Mouse (Mus musculus) neural tube, embryonic 14.5 days (tissue): ENCODE results near the gene Rad9a. TPM values are rescaled to one million over a fixed set of nuclear protein-coding genes. Genes with fewer than 3 reads are reported as not detected.

Source experiments
- ATAC-seq: fragments of 200-750 bp; cut with Nextera tagmentation; 2 replicates; pipeline ENCODE4 v1.8.0; 2017; ENCODE audit warnings: low read depth, mild to moderate bottlenecking, moderate TSS enrichment, moderate library complexity
- H3K27ac ChIP-seq: fragments of 300-500 bp; sonication (generic); 2 replicates; pipeline ENCODE4 v1.5.1; 2014; ENCODE audit warnings: low read depth, mild to moderate bottlenecking, control low read depth, low read length, moderate library complexity, mixed read lengths
- H3K27me3 ChIP-seq: fragments of 300-500 bp; sonication (generic); 2 replicates; pipeline ENCODE4 v1.6.1; 2014; ENCODE audit warnings: low read length; ENCODE audit not compliant: control insufficient read depth, insufficient read depth
- H3K36me3 ChIP-seq: fragments of 300-500 bp; sonication (generic); 2 replicates; pipeline ENCODE4 v1.6.1; 2014; ENCODE audit warnings: low read length, mixed read lengths; ENCODE audit not compliant: control insufficient read depth, insufficient read depth
- H3K4me1 ChIP-seq: fragments of 300-500 bp; sonication (generic); 2 replicates; pipeline ENCODE4 v1.6.1; 2014; ENCODE audit warnings: low read length; ENCODE audit not compliant: control insufficient read depth, insufficient read depth
- H3K4me2 ChIP-seq: fragments of 300-500 bp; sonication (generic); 2 replicates; pipeline ENCODE4 v1.6.1; 2014; ENCODE audit warnings: mild to moderate bottlenecking, low read depth, low read length, control low read depth
- H3K4me3 ChIP-seq: fragments of 300-500 bp; sonication (generic); 2 replicates; pipeline ENCODE4 v1.5.1; 2014; ENCODE audit warnings: low read depth, low read length, control low read depth, mixed read lengths
- H3K9ac ChIP-seq: fragments of 300-500 bp; sonication (generic); replicated peaks from 2 replicates; pipeline ENCODE4 v1.6.1; 2014; ENCODE audit warnings: low read depth, mild to moderate bottlenecking, control low read depth, low read length, mixed read lengths
- H3K9me3 ChIP-seq: fragments of 300-500 bp; sonication (generic); 2 replicates; pipeline ENCODE4 v1.6.1; 2016; ENCODE audit warnings: low read length; ENCODE audit not compliant: control insufficient read depth
- WGBS: fragments of 180-500 bp; shearing (Covaris S2); extraction: QIAGEN DNeasy Blood & Tissue Kit; methylation state at CpG from one replicate; pipeline ENCODE4 v1.1.7; 2014; 5-methylcytosine and 5-hydroxymethylcytosine counted together
- polyA plus RNA-seq: library from polyadenylated mRNA; unstranded; fragments of >200 nt; fragmentation: Nextera tagmentation; extraction: Ambion mirVana; gene quantifications from 2 replicates; pipeline ENCODE4 v1.2.1, GENCODE M21; 2014

Gene Rad9a
- polyA plus RNA-seq, 1 experiment from 2014 or later: 23.0 TPM

GRCm38 (mm10) chr19:4214771-4215450 is 13.4 kb upstream of the Rad9a start:
- peaks cover 18% of the 10 kb centered on the region; the same call in 1 of the 2 replicates for H3K27me3 ChIP-seq
- H3K27ac ChIP-seq: no peak overlapping the region
- WGBS: 0% methylated on average over 59 of the region's 81 CpGs

GRCm38 (mm10) chr19:4214071-4214770 is 12.8 kb upstream of the Rad9a start, which contains the start of the genes Clcf1 and AC109138.7:
Clcf1 (plus strand) TSS chr19:4214238.
AC109138.7 (plus strand) TSS chr19:4214357.
- Histone ChIP-seq H3K27me3 (peaks cover 18% of the 10 kb centered on the region; the same call in 1 of the 2 replicates), H3K4me3 (peak within 1 kb of the TSS; percentile 44), H3K27ac (no peak within 1 kb of the TSS), H3K9me3 (no peaks in the 10 kb centered on the region), H3K9ac (peak within 1 kb of the TSS; percentile 56), H3K4me1 (peaks cover 14% of the 10 kb centered on the region; the same call in 1 of the 2 replicates), H3K4me2 (peak within 1 kb of the TSS; percentile 94), H3K36me3 (no peaks in the 10 kb centered on the region)
- ATAC-seq: peak; percentile 55; the same call in 1 of the 2 replicates
- 0% methylated on average over 32 of the region's 49 CpGs for WGBS

More at GRCm38 (mm10) chr19:4214771-4215450, 13.4 kb upstream of the Rad9a start:
- Histone ChIP-seq H3K9ac (peak overlapping the region; percentile 56), H3K36me3 (no peaks in the 10 kb centered on the region), H3K9me3 (no peaks in the 10 kb centered on the region), H3K4me2 (peak overlapping the region; percentile 94), H3K4me3 (peak overlapping the region; percentile 44), H3K4me1 (peaks cover 14% of the 10 kb centered on the region; the same call in 1 of the 2 replicates)
- peak; percentile 50; the same call in 1 of the 2 replicates for ATAC-seq

- Histone ChIP-seq H3K36me3 (no peaks in the 10 kb centered on the region), H3K4me1 (peaks cover 14% of the 10 kb centered on the region; the same call in 1 of the 2 replicates), H3K27me3 (peaks cover 18% of the 10 kb centered on the region; the same call in 1 of the 2 replicates), H3K4me3 (no peak overlapping the region; the same call in 1 of the 2 replicates), H3K27ac (no peak overlapping the region), H3K9ac (no peak overlapping the region), H3K4me2 (no peak overlapping the region; the same call in 1 of the 2 replicates), H3K9me3 (no peaks in the 10 kb centered on the region)
- WGBS: 2% methylated on average over 9 of the region's 9 CpGs
- no peak for ATAC-seq
These were observed 12.1 kb upstream of the Rad9a start for GRCm38 (mm10) chr19:4213524-4213974.

DNA sequence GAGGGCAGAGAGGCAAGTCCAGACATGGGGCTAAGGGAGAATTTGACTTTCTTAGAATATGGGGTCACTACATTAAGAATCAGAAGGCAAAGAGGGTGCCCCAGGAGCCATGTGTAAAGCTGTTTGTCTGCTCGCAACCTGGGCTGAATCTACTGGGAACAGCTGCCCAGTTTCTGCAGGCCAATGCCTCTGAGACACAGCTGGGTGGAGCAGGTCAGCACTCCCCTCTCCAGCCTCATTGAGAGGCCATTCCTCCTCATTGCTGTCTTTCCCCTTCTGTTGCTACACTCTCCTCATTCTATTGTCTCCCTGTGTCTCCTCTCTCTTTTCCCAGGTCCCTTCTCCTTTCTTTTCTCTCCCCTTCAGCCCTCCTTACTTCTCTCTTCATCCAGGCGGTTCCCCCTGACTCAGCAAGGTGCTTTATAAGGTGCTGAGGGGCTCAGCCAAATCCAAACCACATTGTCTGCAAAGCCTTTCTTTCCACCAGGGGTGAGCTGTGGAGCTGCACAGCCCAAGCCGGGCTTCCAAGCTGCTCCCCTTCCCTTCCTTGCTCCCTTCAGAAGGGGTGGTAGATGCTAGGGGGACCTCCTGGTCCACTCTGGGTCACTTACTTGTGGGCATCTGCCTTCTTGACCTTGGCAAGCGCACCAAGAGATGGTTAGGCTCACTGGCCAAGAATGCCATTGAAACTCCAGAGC is 10.6 kb upstream of the Rad9a start:
- Histone ChIP-seq H3K9me3 (no peaks in the 10 kb centered on the region), H3K36me3 (no peaks in the 10 kb centered on the region), H3K9ac (no peak overlapping the region), H3K4me1 (peaks cover 14% of the 10 kb centered on the region; the same call in 1 of the 2 replicates), H3K27ac (no peak overlapping the region), H3K4me2 (no peak overlapping the region), H3K27me3 (peaks cover 15% of the 10 kb centered on the region; the same call in 1 of the 2 replicates), H3K4me3 (no peak overlapping the region)
- ATAC-seq: no peak
- WGBS: 35% methylated on average over 4 of the region's 4 CpGs

- 71% methylated on average over 5 of the region's 5 CpGs for whole genome bisulfite sequencing
- H3K27me3 ChIP-seq: peaks cover 1% of the 10 kb centered on the region; the same call in 1 of the 2 replicates
- ATAC-seq: no peak
These were observed 7.1 kb upstream of the Rad9a start for GRCm38 (mm10) chr19:4208563-4208962.

DNA sequence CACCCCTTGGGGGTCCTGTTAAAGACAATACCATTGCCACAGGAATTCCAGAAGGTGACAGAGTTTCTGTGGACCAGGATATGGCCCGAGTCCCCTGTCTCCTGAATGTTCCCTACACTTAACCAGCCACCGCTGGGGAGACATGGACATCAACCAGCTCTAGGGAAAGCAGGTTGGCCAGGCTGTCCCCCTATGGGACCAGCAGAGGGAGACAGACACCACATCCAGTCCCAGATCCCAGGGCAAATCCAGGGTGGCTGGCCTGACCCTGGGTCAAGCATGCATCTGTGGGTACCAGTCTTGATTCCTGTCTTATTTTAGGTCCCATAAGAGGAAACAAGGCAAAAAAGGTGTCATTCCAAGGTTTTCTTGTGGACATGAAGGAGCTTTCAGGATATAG is 5.5 kb upstream of the Rad9a start:
- Histone ChIP-seq H3K9ac (no peak overlapping the region), H3K27me3 (no peaks in the 10 kb centered on the region), H3K4me2 (no peak overlapping the region), H3K9me3 (no peaks in the 10 kb centered on the region), H3K36me3 (no peaks in the 10 kb centered on the region), H3K27ac (no peak overlapping the region), H3K4me1 (peaks cover 5% of the 10 kb centered on the region; the same call in 1 of the 2 replicates), H3K4me3 (no peak overlapping the region)
- WGBS: 3% methylated on average over 2 of the region's 2 CpGs
- ATAC-seq: no peak

More at GRCm38 (mm10) chr19:4208563-4208962, 7.1 kb upstream of the Rad9a start:
- Histone ChIP-seq H3K9ac (no peak overlapping the region), H3K9me3 (no peaks in the 10 kb centered on the region), H3K36me3 (no peaks in the 10 kb centered on the region), H3K27ac (no peak overlapping the region), H3K4me2 (no peak overlapping the region), H3K4me1 (no peaks in the 10 kb centered on the region), H3K4me3 (no peak overlapping the region)

DNA sequence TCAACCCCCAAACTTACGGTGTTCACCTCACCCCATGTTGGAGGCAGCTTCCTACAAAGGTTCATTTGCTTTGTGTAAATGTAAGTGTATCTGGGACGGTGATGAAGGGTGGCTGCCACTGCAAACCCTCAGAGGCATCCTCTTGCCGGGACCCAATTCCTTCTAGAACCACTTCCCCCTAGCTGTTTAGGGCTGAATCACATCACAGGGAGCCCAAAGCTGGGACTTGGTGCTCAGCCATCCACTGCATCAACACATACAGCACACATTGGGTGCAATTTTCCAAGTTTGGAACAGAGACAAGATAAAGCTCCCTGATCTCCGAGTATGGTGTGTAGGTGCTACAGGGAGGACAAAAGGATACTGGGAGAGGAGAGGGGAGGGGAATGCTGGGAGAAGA is 3.4 kb upstream of the Rad9a start:
- Histone ChIP-seq H3K9ac (no peak overlapping the region), H3K36me3 (no peaks in the 10 kb centered on the region), H3K27me3 (no peaks in the 10 kb centered on the region), H3K27ac (no peak overlapping the region), H3K9me3 (no peaks in the 10 kb centered on the region), H3K4me3 (no peak overlapping the region), H3K4me1 (peaks cover 15% of the 10 kb centered on the region), H3K4me2 (no peak overlapping the region)
- WGBS: 70% methylated on average over 3 of the region's 4 CpGs
- no peak for ATAC-seq

DNA sequence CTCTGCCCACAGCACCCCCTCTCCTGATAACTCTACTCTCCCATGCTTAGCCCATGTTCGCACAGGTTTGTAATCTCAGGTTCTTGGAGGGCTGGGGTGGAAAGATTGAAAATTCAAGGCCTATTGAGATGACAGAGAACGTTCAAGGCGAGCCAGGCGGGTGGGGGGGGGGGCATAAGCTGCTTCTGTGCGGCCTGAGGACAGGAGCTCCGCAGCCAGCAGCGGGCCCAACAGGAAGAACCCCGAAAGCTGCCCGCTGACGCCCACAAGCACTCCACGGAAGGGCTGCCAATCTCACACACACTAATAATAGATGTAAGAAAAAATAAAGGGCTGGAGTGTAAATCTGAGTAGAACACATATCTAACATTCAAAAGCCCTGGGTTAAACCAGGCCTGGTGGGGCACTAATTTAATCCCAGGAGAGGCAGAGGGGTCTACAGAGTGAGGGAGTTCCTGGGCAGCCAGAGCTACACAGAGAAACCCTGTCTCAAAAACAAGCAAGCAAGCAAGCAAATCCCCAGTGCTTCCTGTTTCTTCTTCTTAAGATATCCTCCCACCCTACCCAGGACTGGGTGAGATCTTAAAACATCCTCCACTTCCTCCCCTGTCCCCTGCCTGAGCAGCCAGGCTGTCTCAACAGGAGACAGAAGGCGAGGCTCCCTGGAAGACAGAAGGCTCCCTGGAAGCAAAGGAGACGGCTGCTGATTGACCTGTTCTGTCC is 2.3 kb upstream of the Rad9a start:
- Histone ChIP-seq H3K4me2 (no peak overlapping the region), H3K36me3 (no peaks in the 10 kb centered on the region), H3K9ac (no peak overlapping the region), H3K27ac (no peak overlapping the region), H3K4me1 (peaks cover 15% of the 10 kb centered on the region), H3K9me3 (no peaks in the 10 kb centered on the region), H3K27me3 (no peaks in the 10 kb centered on the region), H3K4me3 (no peak overlapping the region)
- no peak for ATAC-seq
- 74% methylated on average over 13 of the region's 13 CpGs for WGBS
